Mouse (Mus musculus): ENCODE measurements at regions not wholly inside any gene's neighbourhood (a gene's known extent, or its start where the extent isn't known, plus 50 kb on each side); places are given as distances from the start of the nearest gene placed in this dataset.

DNA sequence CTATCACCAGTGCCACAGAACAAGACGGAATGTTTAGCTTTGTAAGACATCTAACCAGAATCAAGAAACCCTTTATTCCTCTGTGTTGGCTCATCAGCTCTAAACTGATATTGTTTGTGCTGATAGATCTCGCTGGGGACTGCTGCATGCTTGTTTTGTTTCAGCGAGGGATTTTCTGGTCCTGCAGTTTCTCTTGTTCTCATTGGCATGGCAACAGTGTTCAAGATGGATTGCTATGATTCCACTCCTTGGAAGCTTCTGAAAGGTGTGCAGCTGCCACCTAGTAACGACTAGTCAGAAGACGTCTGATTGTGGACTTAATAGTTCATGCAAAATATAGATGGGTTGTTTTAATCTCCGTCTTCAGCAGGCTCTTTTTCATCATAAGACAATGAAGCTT is 591.2 kb downstream of the Sorcs1 start:
- no peak for DNase-seq

GRCm38 (mm10) chr19:50077427-50078040 is 600.9 kb downstream of the Sorcs1 start:
- no peak for DNase-seq

DNA sequence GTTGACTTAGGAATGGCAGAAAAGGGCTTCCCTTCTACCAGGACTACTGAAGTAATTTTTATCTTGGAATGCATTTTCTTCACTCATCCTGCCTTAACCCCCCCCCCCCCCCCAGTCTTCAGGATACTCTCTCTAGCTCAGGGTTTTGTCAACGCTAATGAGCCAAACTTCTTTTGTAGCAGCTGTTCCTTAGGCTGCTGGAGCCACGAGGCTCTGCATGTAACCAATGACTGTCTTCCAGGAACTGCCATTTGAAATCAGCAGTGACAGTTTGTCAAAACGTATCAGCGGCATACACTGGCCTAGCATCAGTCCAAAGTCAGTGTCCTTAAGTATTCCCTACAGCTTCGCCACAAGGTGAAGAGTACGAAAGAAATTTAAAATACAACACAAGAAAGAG is 618.0 kb downstream of the Sorcs1 start:
- no peak for DNase-seq

DNA sequence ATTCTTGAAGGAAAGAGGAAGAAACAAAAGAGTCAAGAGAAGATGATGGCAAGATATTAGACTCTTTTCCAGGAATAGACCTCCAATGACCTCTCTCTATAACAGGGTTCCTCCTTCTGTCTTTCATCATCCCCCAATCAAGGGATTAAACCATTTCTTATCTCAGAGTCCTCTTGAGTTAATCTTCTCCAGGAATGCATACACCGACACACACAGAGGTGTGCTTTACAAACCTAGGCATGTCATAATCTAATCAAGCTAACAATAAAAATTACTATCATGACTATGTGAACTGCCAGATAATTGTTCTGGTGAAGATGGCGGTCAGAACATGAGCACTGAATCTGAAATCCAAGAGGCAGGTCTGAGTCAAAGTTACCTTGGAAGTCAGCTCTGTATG is 625.5 kb downstream of the Sorcs1 start:
- no peak for DNase-seq

- no peak for DNase-seq
These were observed 632.7 kb downstream of the Sorcs1 start for GRCm38 (mm10) chr19:50045761-50046160.

- peak; percentile 19 for DNase-seq
These were observed 664.8 kb downstream of the Sorcs1 start for GRCm38 (mm10) chr19:50013659-50014058.

DNA sequence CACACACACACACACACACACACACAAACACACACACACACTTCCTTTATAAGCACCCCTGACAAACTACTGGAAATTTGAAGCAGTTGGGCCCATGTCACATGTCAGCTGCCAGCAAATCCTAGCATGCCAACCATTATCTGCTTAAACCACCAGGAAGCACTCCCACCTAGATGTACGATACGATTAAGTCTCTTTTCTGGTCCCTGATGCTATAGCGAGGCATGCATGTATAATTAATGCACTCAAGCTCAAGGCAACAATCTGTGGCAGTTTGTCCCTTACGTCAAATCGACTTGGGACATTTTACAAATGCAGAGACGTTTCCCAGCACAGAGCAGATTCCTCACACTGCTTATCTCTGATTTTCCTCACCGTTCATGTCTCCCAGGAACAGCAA is 673.2 kb downstream of the Sorcs1 start:
- DNase-seq = no peak

GRCm38 (mm10) chr19:49985826-49986225 is 692.6 kb downstream of the Sorcs1 start:
- DNase-seq = no peak

GRCm38 (mm10) chr19:49966284-49966841 is 712.1 kb downstream of the Sorcs1 start:
- no peak for DNase-seq

- DNase-seq = no peak
These were observed 713.8 kb downstream of the Sorcs1 start for GRCm38 (mm10) chr19:49964679-49965078.

- no peak for DNase-seq
These were observed 719.9 kb downstream of the Sorcs1 start for GRCm38 (mm10) chr19:49958517-49958916.

- no peak for DNase-seq
These were observed 747.2 kb downstream of the Sorcs1 start for GRCm38 (mm10) chr19:49931202-49931601.

DNA sequence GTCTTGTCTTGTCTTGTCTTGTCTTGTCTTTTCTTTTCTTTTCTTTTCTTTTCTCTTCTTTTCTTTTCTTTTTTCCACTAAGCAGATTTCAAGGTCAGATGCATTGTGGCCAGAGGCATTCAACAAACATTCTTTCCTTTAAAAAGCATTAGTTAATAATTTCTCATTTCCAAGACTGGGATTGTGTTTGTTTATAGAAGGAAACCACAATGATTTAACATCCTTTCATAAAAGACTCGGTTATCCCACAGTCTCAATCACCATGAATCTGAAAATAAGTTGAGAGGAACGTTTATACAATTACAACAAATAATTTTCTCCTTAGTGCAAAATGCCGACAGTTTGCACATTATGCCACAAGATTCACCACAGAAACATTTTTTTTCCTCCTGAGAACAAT is 766.7 kb downstream of the Sorcs1 start:
- DNase-seq = no peak

GRCm38 (mm10) chr19:49880241-49880640 is 798.2 kb downstream of the Sorcs1 start:
- DNase-seq = no peak

- DNase-seq = no peak
These were observed 817.7 kb downstream of the Sorcs1 start for GRCm38 (mm10) chr19:49860761-49861160.

- DNase-seq = no peak
These were observed 822.9 kb downstream of the Sorcs1 start for GRCm38 (mm10) chr19:49855481-49856035.

DNA sequence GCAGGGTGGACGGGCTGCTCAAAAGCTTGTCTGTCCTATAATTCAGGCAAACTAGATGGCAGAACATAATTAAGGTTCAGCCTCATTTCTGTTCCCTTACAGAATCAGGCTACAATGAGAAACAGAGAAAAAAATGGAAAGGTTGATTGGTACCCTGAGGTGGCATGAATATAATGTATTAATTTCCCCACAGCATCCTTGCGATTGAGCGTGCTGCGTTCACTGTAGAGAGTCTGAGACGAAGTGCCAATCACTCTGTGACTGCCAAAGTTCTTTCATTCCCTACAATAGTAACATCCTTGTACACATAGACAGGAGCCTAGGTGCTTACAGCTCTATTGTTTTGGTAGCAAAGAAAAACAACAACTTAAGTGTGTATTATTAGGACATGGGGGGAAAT is 836.5 kb downstream of the Sorcs1 start:
- no peak for DNase-seq

DNA sequence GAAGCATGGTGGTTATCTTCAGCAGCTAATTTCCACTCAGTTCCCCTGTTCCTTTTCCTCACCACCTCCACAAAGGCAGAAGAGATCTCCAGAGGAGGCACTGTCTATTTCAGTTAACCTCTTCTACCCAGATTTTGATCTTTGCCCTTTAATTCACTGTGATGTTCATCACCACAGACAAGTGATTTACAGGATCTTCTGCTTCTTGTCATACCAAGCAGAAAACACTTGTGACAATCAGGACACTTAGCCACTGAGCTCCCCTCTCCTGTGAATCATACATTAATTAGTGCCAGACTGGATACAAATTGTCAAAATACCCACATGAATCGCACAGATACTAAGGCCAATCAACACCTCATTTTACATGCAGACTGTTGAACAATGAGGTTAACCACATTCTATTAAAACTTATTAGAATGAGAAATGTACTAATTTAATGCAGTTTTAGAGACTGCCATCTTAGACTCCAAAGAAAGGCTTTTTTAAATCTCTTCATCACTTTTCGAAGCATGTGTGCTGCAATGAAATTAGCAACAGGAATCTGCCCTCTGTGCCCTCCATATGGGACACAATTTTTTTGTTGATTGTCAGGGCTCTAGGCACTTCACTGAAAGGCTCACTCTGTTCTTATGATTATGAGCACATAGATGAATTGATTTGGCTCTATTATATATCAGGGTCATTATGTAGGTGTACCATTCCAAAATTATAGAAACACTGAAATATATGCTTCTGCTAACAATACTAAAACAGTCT is 839.1 kb downstream of the Sorcs1 start:
- DNase-seq = no peak

DNA sequence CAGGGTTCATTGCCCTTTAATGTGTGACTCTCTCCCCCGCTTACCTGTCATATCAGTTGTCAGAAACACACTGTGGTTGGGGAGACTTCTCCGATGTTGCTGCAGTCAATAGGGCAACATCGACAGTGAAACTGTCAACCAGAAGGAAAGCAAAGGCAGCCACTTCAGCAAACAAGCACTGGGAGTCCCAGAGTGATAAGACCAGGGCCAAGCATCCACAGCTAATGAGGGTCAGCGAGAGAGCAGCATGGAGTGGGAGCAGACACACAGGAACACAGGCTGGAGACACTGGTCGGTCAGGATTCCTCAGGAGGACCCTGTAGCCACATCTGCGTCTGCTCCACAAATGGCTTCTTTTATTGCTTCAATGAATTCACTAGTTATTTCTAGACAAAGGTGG is 847.5 kb downstream of the Sorcs1 start:
- DNase-seq = no peak

DNA sequence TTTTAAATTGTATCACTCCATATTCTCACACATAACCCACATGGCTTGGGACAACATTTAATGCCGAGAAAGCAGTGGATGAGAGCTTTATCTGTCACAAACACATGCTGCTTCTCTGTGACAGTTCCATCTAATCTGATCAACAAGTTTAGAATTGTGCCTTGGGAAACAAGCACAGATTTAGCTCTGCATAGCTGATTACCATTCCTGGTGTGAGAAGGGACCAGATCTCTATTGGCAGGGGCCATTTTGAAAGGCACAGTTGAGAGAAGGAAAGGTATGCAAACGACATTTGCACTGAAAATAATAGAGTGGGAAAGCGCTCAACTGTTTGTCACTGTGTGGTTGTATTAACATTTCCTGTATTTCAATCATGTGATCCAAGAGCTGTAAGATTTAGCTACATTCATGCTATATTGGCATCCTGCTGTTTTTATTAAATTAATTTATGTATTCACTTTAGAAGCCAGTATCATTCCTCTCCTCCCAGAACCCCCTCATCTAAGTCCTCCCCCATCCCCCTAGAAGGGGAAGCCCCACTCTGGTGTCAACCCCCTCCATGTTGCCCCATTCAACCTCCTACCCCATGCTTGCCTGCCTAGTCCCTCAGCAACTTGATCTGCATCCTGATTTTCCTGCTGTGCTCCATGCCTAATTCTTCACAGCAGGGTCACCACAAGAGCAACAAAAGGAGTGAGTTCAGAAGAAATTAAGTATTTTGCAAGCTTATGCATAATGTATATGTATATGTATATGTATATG is 872.6 kb downstream of the Sorcs1 start:
- no peak for DNase-seq

Measured in heart, postnatal 4 days (tissue).